Mouse (Mus musculus): ENCODE measurements around the gene Hmgcs1. TPM values are rescaled to one million over a fixed set of nuclear protein-coding genes. Genes with fewer than 3 reads are reported as not detected.

Gene Hmgcs1
- total RNA-seq (2014; rRNA removed): 392 and 404 TPM in 2 replicates
- polyA plus RNA-seq (2015; fragmentation: Nextera tagmentation; extraction: Ambion mirVana): 334 and 452 TPM in 2 replicates

- Histone ChIP-seq H3K27ac (ENCODE audit: low read depth, low read length) (peak within 1 kb of the TSS; percentile 93), H3K4me3 (ENCODE audit: low read depth, low read length) (peak within 1 kb of the TSS; percentile 100), H3K36me3 (ENCODE audit: insufficient read depth) (0 out of 2 replicates have a peak, but pooled peaks cover 2% of the 10 kb centered on the region), H3K4me1 (ENCODE audit: insufficient read depth) (peaks cover 25% of the 10 kb centered on the region; the same call in 1 of the 2 replicates), H3K4me2 (ENCODE audit: low read depth) (peak within 1 kb of the TSS; percentile 68), H3K27me3 (ENCODE audit: insufficient read depth, low read length) (no peaks in the 10 kb centered on the region), H3K9me3 (ENCODE audit: low read length) (no peaks in the 10 kb centered on the region), H3K9ac (peak within 1 kb of the TSS; percentile 92)
- 1% methylated on average over 58 of the region's 59 CpGs for WGBS
- DNase-seq (peak; percentile 99), ATAC-seq (peak; percentile 97)
- TF ChIP-seq CTCF (IDR thresholded peaks at IDR 0.05; ENCODE audit: low read depth): no peak
Measured at GRCm38 (mm10) chr13:119690039-119690728, at the start of gene Hmgcs1. Gene Hmgcs1 (plus strand): TSS chr13:119690379.

GRCm38 (mm10) chr13:119640504-119640903 lies 49.7 kb upstream of the Hmgcs1 start:
- no peaks in the 10 kb centered on the region for H3K9me3 ChIP-seq (ENCODE audit: low read length)
- H3K4me3 ChIP-seq (ENCODE audit: low read depth, low read length): no peak overlapping the region
- H3K4me2 ChIP-seq (ENCODE audit: low read depth): no peak overlapping the region
- H3K27me3 ChIP-seq (ENCODE audit: insufficient read depth, low read length): no peaks in the 10 kb centered on the region
- DNase-seq (peak; percentile 66), ATAC-seq (peak; percentile 47; the same call in 1 of the 2 replicates)
- no peak overlapping the region for H3K9ac ChIP-seq
- no peaks in the 10 kb centered on the region for H3K4me1 ChIP-seq (ENCODE audit: insufficient read depth)
- H3K36me3 ChIP-seq (ENCODE audit: insufficient read depth): no peaks in the 10 kb centered on the region
- WGBS: 34% methylated on average over 4 of the region's 4 CpGs
- TF ChIP-seq CTCF (IDR thresholded peaks at IDR 0.05; ENCODE audit: low read depth): peak; percentile 71
- H3K27ac ChIP-seq (ENCODE audit: low read depth, low read length): no peak overlapping the region

- no peaks in the 10 kb centered on the region for H3K4me1 ChIP-seq (ENCODE audit: insufficient read depth)
- H3K4me3 ChIP-seq (ENCODE audit: low read depth, low read length): no peak overlapping the region
- TF ChIP-seq CTCF (IDR thresholded peaks at IDR 0.05; ENCODE audit: low read depth): no peak
- WGBS: 85% methylated on average over 7 of the region's 7 CpGs
- H3K9ac ChIP-seq: no peak overlapping the region
- ATAC-seq (no peak), DNase-seq (no peak)
- no peak overlapping the region for H3K4me2 ChIP-seq (ENCODE audit: low read depth)
- H3K27me3 ChIP-seq (ENCODE audit: insufficient read depth, low read length): no peaks in the 10 kb centered on the region
- H3K36me3 ChIP-seq (ENCODE audit: insufficient read depth): no peaks in the 10 kb centered on the region
- H3K9me3 ChIP-seq (ENCODE audit: low read length): no peaks in the 10 kb centered on the region
- H3K27ac ChIP-seq (ENCODE audit: low read depth, low read length): no peak overlapping the region
Measured at GRCm38 (mm10) chr13:119641145-119641544, 49.0 kb upstream of the Hmgcs1 start.

GRCm38 (mm10) chr13:119644769-119645168 lies 45.4 kb upstream of the Hmgcs1 start:
- WGBS: 57% methylated on average over 5 of the region's 5 CpGs
- H3K4me2 ChIP-seq (ENCODE audit: low read depth): no peak overlapping the region

GRCm38 (mm10) chr13:119646511-119646910 lies 43.7 kb upstream of the Hmgcs1 start:
- no peak for DNase-seq
- Histone ChIP-seq H3K9ac (no peak overlapping the region), H3K27ac (ENCODE audit: low read depth, low read length) (no peak overlapping the region), H3K36me3 (ENCODE audit: insufficient read depth) (no peaks in the 10 kb centered on the region), H3K4me3 (ENCODE audit: low read depth, low read length) (no peak overlapping the region), H3K4me1 (ENCODE audit: insufficient read depth) (no peaks in the 10 kb centered on the region), H3K4me2 (ENCODE audit: low read depth) (no peak overlapping the region), H3K27me3 (ENCODE audit: insufficient read depth, low read length) (no peaks in the 10 kb centered on the region), H3K9me3 (ENCODE audit: low read length) (no peaks in the 10 kb centered on the region)
- WGBS: 94% methylated on average over 1 of the region's 1 CpGs
- ATAC-seq: no peak
- no peak for TF ChIP-seq CTCF (IDR thresholded peaks at IDR 0.05; ENCODE audit: low read depth)

More at GRCm38 (mm10) chr13:119644769-119645168, 45.4 kb upstream of the Hmgcs1 start:
- H3K36me3 ChIP-seq (ENCODE audit: insufficient read depth): no peaks in the 10 kb centered on the region
- DNase-seq (no peak), ATAC-seq (no peak)
- H3K27me3 ChIP-seq (ENCODE audit: insufficient read depth, low read length): no peaks in the 10 kb centered on the region
- no peak overlapping the region for H3K27ac ChIP-seq (ENCODE audit: low read depth, low read length)
- no peak for TF ChIP-seq CTCF (IDR thresholded peaks at IDR 0.05; ENCODE audit: low read depth)
- H3K4me1 ChIP-seq (ENCODE audit: insufficient read depth): no peaks in the 10 kb centered on the region
- H3K9ac ChIP-seq: no peak overlapping the region
- H3K4me3 ChIP-seq (ENCODE audit: low read depth, low read length): no peak overlapping the region
- H3K9me3 ChIP-seq (ENCODE audit: low read length): no peaks in the 10 kb centered on the region

GRCm38 (mm10) chr13:119648891-119649698 lies 41.1 kb upstream of the Hmgcs1 start:
- Histone ChIP-seq H3K36me3 (ENCODE audit: insufficient read depth) (no peaks in the 10 kb centered on the region), H3K9ac (0 out of 2 replicates have a peak overlapping the region, but pooled peaks have one; percentile 31), H3K27ac (ENCODE audit: low read depth, low read length) (peak overlapping the region; percentile 70), H3K4me3 (ENCODE audit: low read depth, low read length) (no peak overlapping the region), H3K4me2 (ENCODE audit: low read depth) (peak overlapping the region; percentile 30), H3K9me3 (ENCODE audit: low read length) (no peaks in the 10 kb centered on the region), H3K4me1 (ENCODE audit: insufficient read depth) (no peaks in the 10 kb centered on the region), H3K27me3 (ENCODE audit: insufficient read depth, low read length) (no peaks in the 10 kb centered on the region)
- 38% methylated on average over 15 of the region's 15 CpGs for WGBS
- ATAC-seq: peak; percentile 81
- no peak for TF ChIP-seq CTCF (IDR thresholded peaks at IDR 0.05; ENCODE audit: low read depth)
- peak; percentile 54 for DNase-seq

GRCm38 (mm10) chr13:119649699-119650046 lies 40.5 kb upstream of the Hmgcs1 start:
- DNase-seq: no peak
- 69% methylated on average over 1 of the region's 1 CpGs for WGBS
- no peak for ATAC-seq
- H3K4me1 ChIP-seq (ENCODE audit: insufficient read depth): no peaks in the 10 kb centered on the region
- peak overlapping the region; percentile 30 for H3K4me2 ChIP-seq (ENCODE audit: low read depth)
- H3K27ac ChIP-seq (ENCODE audit: low read depth, low read length): peak overlapping the region; percentile 70
- H3K9ac ChIP-seq: 0 out of 2 replicates have a peak overlapping the region, but pooled peaks have one; percentile 31
- H3K9me3 ChIP-seq (ENCODE audit: low read length): no peaks in the 10 kb centered on the region
- TF ChIP-seq CTCF (IDR thresholded peaks at IDR 0.05; ENCODE audit: low read depth): no peak
- H3K4me3 ChIP-seq (ENCODE audit: low read depth, low read length): no peak overlapping the region
- H3K36me3 ChIP-seq (ENCODE audit: insufficient read depth): no peaks in the 10 kb centered on the region
- H3K27me3 ChIP-seq (ENCODE audit: insufficient read depth, low read length): no peaks in the 10 kb centered on the region
